9 mouse cellular contexts compared by ENCODE assay signal in genomic region chr8:95348811-95349630, GRCm38 (mm10). TPM values are rescaled to one million over a fixed set of nuclear protein-coding genes. Genes with fewer than 3 reads are reported as not detected.
A peak's percentile ranks its signal among the peaks of the same experiment; 100 is the strongest.
DNase-seq lines count a peak whose midpoint lies in the region; ATAC-seq and TF ChIP-seq lines count a peak whose summit lies in the region.
"Had no signal": no experiment of that assay in that cellular context is flagged by ENCODE, and none has a peak within 500 bp of the region (broad histone marks: within the 10 kb centered on the region; RNA-seq: fewer than 3 reads in every experiment).

No protein-coding gene starts in this region.

- peak overlapping the region; percentile 26; the same call in 1 of the 2 replicates for H3K4me3 ChIP-seq in layer of hippocampus, adult 2 months
- H3K4me3 ChIP-seq: megakaryocyte, embryonic 14.5 days had no signal

- TF ChIP-seq CTCF in layer of hippocampus, adult 2 months (conservative IDR thresholded peaks at IDR 0.05), result peak; percentile 46

- ATAC-seq in cerebellum, adult (ENCODE audit: insufficient number of reproducible peaks, low FRiP score, low TSS enrichment), result no peak
- ATAC-seq in megakaryocyte-erythroid progenitor cell, adult 5-6 weeks (replicated peaks; ENCODE audit: low FRiP score, low TSS enrichment, poor library complexity, severe bottlenecking), result no peak

- H3K27ac ChIP-seq in layer of hippocampus, adult 2 months, result peak overlapping the region; percentile 68

- DNase-seq in cerebellum, adult 11-12 months, result peak; percentile 33
- peak; percentile 30 for DNase-seq in thymus, postnatal 14 days
- no peak for DNase-seq in thymus, postnatal 36 days
- DNase-seq in heart, adult 9 months (ENCODE audit: low spot score in 2 of 2), result peak; percentile 58 to 64
- peak; percentile 69 to 73 for DNase-seq in layer of hippocampus, adult 2 months (ENCODE audit: low spot score in 2 of 2)
- peak; percentile 8 for DNase-seq in mesoderm, embryonic 11.5 days (ENCODE audit: low read depth, low spot score)

RNA-seq across cellular contexts. Expression of gene Mmp15, which starts 3.0 kb away (rescaled TPM):
- total RNA-seq in layer of hippocampus, adult 2 months (2021), result 10 to 100 TPM; 13.1 to 14.9 TPM
- total RNA-seq in megakaryocyte-erythroid progenitor cell, adult 5-6 weeks (2014; fragmentation: Nextera tagmentation), result 0.20 TPM in 1 of 2 replicates, not detected in the other
- 0.11 and 0.28 TPM in 2 replicates for total RNA-seq in megakaryocyte-erythroid progenitor cell, adult 5-6 weeks (2017)

RNA-seq across cellular contexts. Expression of gene Usb1, which starts 16.9 kb away (rescaled TPM):
- total RNA-seq in layer of hippocampus, adult 2 months (2021), result 10 to 100 TPM in 1 of 2 experiments, 1 to 10 TPM in 1; 9.8 to 13.1 TPM
- total RNA-seq in megakaryocyte-erythroid progenitor cell, adult 5-6 weeks (2014; fragmentation: Nextera tagmentation), result 12.3 and 16.9 TPM in 2 replicates
- 5.1 and 9.4 TPM in 2 replicates for total RNA-seq in megakaryocyte-erythroid progenitor cell, adult 5-6 weeks (2017)

RNA-seq across cellular contexts. Expression of gene Zfp319, which starts 17.3 kb away (rescaled TPM):
- total RNA-seq in layer of hippocampus, adult 2 months (2021), result 10 to 100 TPM; 15.0 to 16.7 TPM
- total RNA-seq in megakaryocyte-erythroid progenitor cell, adult 5-6 weeks (2014; fragmentation: Nextera tagmentation), result 1.7 and 4.3 TPM in 2 replicates
- total RNA-seq in megakaryocyte-erythroid progenitor cell, adult 5-6 weeks (2017), result 1.0 and 1.8 TPM in 2 replicates

RNA-seq across cellular contexts. Expression of gene Tepp, which starts 38.7 kb away (rescaled TPM):
- under 1 TPM in 1 of 2 experiments, not detected in 1; 0.67 TPM for total RNA-seq in layer of hippocampus, adult 2 months (2021)
- total RNA-seq in megakaryocyte-erythroid progenitor cell, adult 5-6 weeks (2014; fragmentation: Nextera tagmentation), result not detected in 2 replicates
- not detected in 2 replicates for total RNA-seq in megakaryocyte-erythroid progenitor cell, adult 5-6 weeks (2017)

RNA-seq across cellular contexts. Expression of gene Cngb1, which starts 42.6 kb away (rescaled TPM):
- under 1 TPM; 0.84 to 0.93 TPM for total RNA-seq in layer of hippocampus, adult 2 months (2021)
- total RNA-seq in megakaryocyte-erythroid progenitor cell, adult 5-6 weeks (2014; fragmentation: Nextera tagmentation), result 0.47 and 0.72 TPM in 2 replicates
- total RNA-seq in megakaryocyte-erythroid progenitor cell, adult 5-6 weeks (2017), result 0.19 and 11.8 TPM in 2 replicates

Comparison
In these comparisons a context has a peak if more than half of its experiments do, and no peak if none do; other contexts are left out.
1. DNase-seq: peak in cerebellum, adult 11-12 months (single experiment), thymus, postnatal 14 days (single experiment), heart, adult 9 months (2 of 2), layer of hippocampus, adult 2 months (2 of 2) and mesoderm, embryonic 11.5 days (single experiment); none in thymus, postnatal 36 days (0 of 2).
2. RNA of gene Mmp15, which starts 3.0 kb away (total RNA-seq): 13.1 to 14.9 TPM in layer of hippocampus, adult 2 months; 0.11 to 0.28 TPM in megakaryocyte-erythroid progenitor cell, adult 5-6 weeks; every median in the first group is over 10 times any median in the second.